Mouse (Mus musculus): ENCODE results near the gene Gatc. TPM values are rescaled to one million over a fixed set of nuclear protein-coding genes. Genes with fewer than 3 reads are reported as not detected.
"Not testable (repeated sequence)": the region's sequence is repeated elsewhere in the genome, so short reads cannot be mapped to it uniquely, and the experiment has no call there.

Gene Gatc
- polyA plus RNA-seq (2014; fragmentation: Nextera tagmentation; extraction: Ambion mirVana), result 39.3 and 39.4 TPM in 2 replicates

- peaks cover 25% of the 10 kb centered on the region for H3K36me3 ChIP-seq (ENCODE audit: control insufficient read depth, insufficient read depth, low read length)
- under 1% methylated on average over 62 of the region's 62 CpGs for WGBS
These were observed at the start of gene Gatc, which contains the start of gene Triap1 for GRCm38 (mm10) chr5:115340577-115341313. TSS of gene Gatc (minus strand) at chr5:115341178. TSS of gene Triap1 (plus strand) at chr5:115341225.

GRCm38 (mm10) chr5:115378882-115379281, 37.9 kb upstream of the Gatc start:
- not testable (repeated sequence) for H3K36me3 ChIP-seq (ENCODE audit: control insufficient read depth, insufficient read depth, low read length); DNase-seq (ENCODE audit: low spot score); H3K27me3 ChIP-seq (replicated peaks; ENCODE audit: control insufficient read depth, insufficient read depth, low read length); H3K4me2 ChIP-seq; H3K4me3 ChIP-seq (ENCODE audit: low read depth, low read length); H3K27ac ChIP-seq (ENCODE audit: low read depth, low read length); H3K9ac ChIP-seq (ENCODE audit: low read depth, low read length); ATAC-seq (replicated peaks; ENCODE audit: low FRiP score); H3K9me3 ChIP-seq (ENCODE audit: control insufficient read depth, low read length); H3K4me1 ChIP-seq (replicated peaks; ENCODE audit: control insufficient read depth, insufficient read depth, low read length)
- WGBS, result 70% methylated on average over 2 of the region's 2 CpGs

More at GRCm38 (mm10) chr5:115340577-115341313, at the start of gene Gatc, which contains the start of gene Triap1:
- Histone ChIP-seq H3K4me2 (peak within 1 kb of the TSS; percentile 85), H3K4me1 (replicated peaks; ENCODE audit: control insufficient read depth, insufficient read depth, low read length) (peaks cover 20% of the 10 kb centered on the region), H3K27ac (ENCODE audit: low read depth, low read length) (peak within 1 kb of the TSS; percentile 87), H3K27me3 (replicated peaks; ENCODE audit: control insufficient read depth, insufficient read depth, low read length) (no peaks in the 10 kb centered on the region), H3K4me3 (ENCODE audit: low read depth, low read length) (peak within 1 kb of the TSS; percentile 93), H3K9ac (ENCODE audit: low read depth, low read length) (peak within 1 kb of the TSS; percentile 95), H3K9me3 (ENCODE audit: control insufficient read depth, low read length) (no peaks in the 10 kb centered on the region)
- ATAC-seq (replicated peaks; ENCODE audit: low FRiP score) (peak; percentile 88), DNase-seq (ENCODE audit: low spot score) (peak; percentile 96)

GRCm38 (mm10) chr5:115375436-115375835, 34.5 kb upstream of the Gatc start:
- DNase-seq (ENCODE audit: low spot score) (no peak), ATAC-seq (replicated peaks; ENCODE audit: low FRiP score) (no peak)
- H3K27me3 ChIP-seq (replicated peaks; ENCODE audit: control insufficient read depth, insufficient read depth, low read length), result peaks cover 20% of the 10 kb centered on the region
- no peaks in the 10 kb centered on the region for H3K36me3 ChIP-seq (ENCODE audit: control insufficient read depth, insufficient read depth, low read length)
- H3K4me2 ChIP-seq, result no peak overlapping the region
- H3K4me3 ChIP-seq (ENCODE audit: low read depth, low read length), result no peak overlapping the region
- H3K9ac ChIP-seq (ENCODE audit: low read depth, low read length), result no peak overlapping the region
- 57% methylated on average over 2 of the region's 2 CpGs for WGBS
- no peaks in the 10 kb centered on the region for H3K9me3 ChIP-seq (ENCODE audit: control insufficient read depth, low read length)
- H3K4me1 ChIP-seq (replicated peaks; ENCODE audit: control insufficient read depth, insufficient read depth, low read length), result no peaks in the 10 kb centered on the region
- H3K27ac ChIP-seq (ENCODE audit: low read depth, low read length), result no peak overlapping the region

- Histone ChIP-seq H3K9me3 (ENCODE audit: control insufficient read depth, low read length) (no peaks in the 10 kb centered on the region), H3K27me3 (replicated peaks; ENCODE audit: control insufficient read depth, insufficient read depth, low read length) (peaks cover 20% of the 10 kb centered on the region), H3K4me3 (ENCODE audit: low read depth, low read length) (peak overlapping the region; percentile 19; the same call in 1 of the 2 replicates), H3K36me3 (ENCODE audit: control insufficient read depth, insufficient read depth, low read length) (no peaks in the 10 kb centered on the region), H3K4me1 (replicated peaks; ENCODE audit: control insufficient read depth, insufficient read depth, low read length) (no peaks in the 10 kb centered on the region), H3K4me2 (peak overlapping the region; percentile 42), H3K9ac (ENCODE audit: low read depth, low read length) (no peak overlapping the region), H3K27ac (ENCODE audit: low read depth, low read length) (no peak overlapping the region)
- DNase-seq (ENCODE audit: low spot score) (no peak), ATAC-seq (replicated peaks; ENCODE audit: low FRiP score) (no peak)
- 34% methylated on average over 11 of the region's 11 CpGs for WGBS
These were observed 33.3 kb upstream of the Gatc start for GRCm38 (mm10) chr5:115374204-115374820.

- Histone ChIP-seq H3K4me1 (replicated peaks; ENCODE audit: control insufficient read depth, insufficient read depth, low read length) (no peaks in the 10 kb centered on the region), H3K9me3 (ENCODE audit: control insufficient read depth, low read length) (no peaks in the 10 kb centered on the region), H3K4me2 (peak overlapping the region; percentile 42), H3K4me3 (ENCODE audit: low read depth, low read length) (peak overlapping the region; percentile 19; the same call in 1 of the 2 replicates), H3K36me3 (ENCODE audit: control insufficient read depth, insufficient read depth, low read length) (no peaks in the 10 kb centered on the region), H3K27ac (ENCODE audit: low read depth, low read length) (no peak overlapping the region), H3K9ac (ENCODE audit: low read depth, low read length) (no peak overlapping the region), H3K27me3 (replicated peaks; ENCODE audit: control insufficient read depth, insufficient read depth, low read length) (peaks cover 20% of the 10 kb centered on the region)
- WGBS, result 21% methylated on average over 26 of the region's 26 CpGs
- DNase-seq (ENCODE audit: low spot score) (no peak), ATAC-seq (replicated peaks; ENCODE audit: low FRiP score) (no peak)
These were observed 32.6 kb upstream of the Gatc start for GRCm38 (mm10) chr5:115373441-115374203.

GRCm38 (mm10) chr5:115371736-115372135, 30.8 kb upstream of the Gatc start:
- no peak for DNase-seq (ENCODE audit: low spot score)
- Histone ChIP-seq H3K4me1 (replicated peaks; ENCODE audit: control insufficient read depth, insufficient read depth, low read length) (no peaks in the 10 kb centered on the region), H3K9me3 (ENCODE audit: control insufficient read depth, low read length) (no peaks in the 10 kb centered on the region), H3K4me2 (no peak overlapping the region), H3K36me3 (ENCODE audit: control insufficient read depth, insufficient read depth, low read length) (no peaks in the 10 kb centered on the region), H3K27ac (ENCODE audit: low read depth, low read length) (no peak overlapping the region), H3K4me3 (ENCODE audit: low read depth, low read length) (no peak overlapping the region), H3K9ac (ENCODE audit: low read depth, low read length) (no peak overlapping the region), H3K27me3 (replicated peaks; ENCODE audit: control insufficient read depth, insufficient read depth, low read length) (peaks cover 20% of the 10 kb centered on the region)
- WGBS, result 44% methylated on average over 9 of the region's 9 CpGs
- no peak for ATAC-seq (replicated peaks; ENCODE audit: low FRiP score)

GRCm38 (mm10) chr5:115364782-115365181, 23.8 kb upstream of the Gatc start:
- Histone ChIP-seq H3K27me3 (replicated peaks; ENCODE audit: control insufficient read depth, insufficient read depth, low read length) (peaks cover 14% of the 10 kb centered on the region), H3K4me1 (replicated peaks; ENCODE audit: control insufficient read depth, insufficient read depth, low read length) (no peaks in the 10 kb centered on the region), H3K27ac (ENCODE audit: low read depth, low read length) (no peak overlapping the region), H3K36me3 (ENCODE audit: control insufficient read depth, insufficient read depth, low read length) (no peaks in the 10 kb centered on the region), H3K9me3 (ENCODE audit: control insufficient read depth, low read length) (no peaks in the 10 kb centered on the region), H3K4me2 (no peak overlapping the region), H3K4me3 (ENCODE audit: low read depth, low read length) (no peak overlapping the region), H3K9ac (ENCODE audit: low read depth, low read length) (no peak overlapping the region)
- DNase-seq (ENCODE audit: low spot score) (no peak), ATAC-seq (replicated peaks; ENCODE audit: low FRiP score) (no peak)
- 71% methylated on average over 4 of the region's 4 CpGs for WGBS

- DNase-seq (ENCODE audit: low spot score) (no peak), ATAC-seq (replicated peaks; ENCODE audit: low FRiP score) (no peak)
- Histone ChIP-seq H3K4me1 (replicated peaks; ENCODE audit: control insufficient read depth, insufficient read depth, low read length) (no peaks in the 10 kb centered on the region), H3K36me3 (ENCODE audit: control insufficient read depth, insufficient read depth, low read length) (no peaks in the 10 kb centered on the region), H3K4me2 (no peak overlapping the region), H3K9ac (ENCODE audit: low read depth, low read length) (no peak overlapping the region), H3K27ac (ENCODE audit: low read depth, low read length) (no peak overlapping the region), H3K4me3 (ENCODE audit: low read depth, low read length) (no peak overlapping the region), H3K9me3 (ENCODE audit: control insufficient read depth, low read length) (no peaks in the 10 kb centered on the region), H3K27me3 (replicated peaks; ENCODE audit: control insufficient read depth, insufficient read depth, low read length) (peaks cover 14% of the 10 kb centered on the region)
- WGBS, result 21% methylated on average over 18 of the region's 19 CpGs
These were observed 22.1 kb upstream of the Gatc start for GRCm38 (mm10) chr5:115362819-115363714.

Measured in liver, embryonic 11.5 days (tissue).